Mouse (Mus musculus) layer of hippocampus, postnatal 10 days (tissue): ENCODE results near the gene 4930579F01Rik. TPM values are rescaled to one million over a fixed set of nuclear protein-coding genes. Genes with fewer than 3 reads are reported as not detected.

Experiments used
- DNase-seq, 2 experiments: peaks; one replicate each; pipeline ENCODE4 v3.0.0; 2021; ENCODE audit warnings: low spot score in 2 of 2
- long read RNA-seq: library from polyadenylated mRNA; stranded (forward); transcript quantifications from one replicate; pipeline ENCODE4 v2.0.0, GENCODE M21; 2023
- total RNA-seq, 2 experiments: library from RNA; stranded (reverse); gene quantifications; 2 replicates each; pipeline ENCODE4 v1.2.3; 2021

Gene 4930579F01Rik
- not detected for total RNA-seq
- long read RNA-seq: 0 reads

DNA sequence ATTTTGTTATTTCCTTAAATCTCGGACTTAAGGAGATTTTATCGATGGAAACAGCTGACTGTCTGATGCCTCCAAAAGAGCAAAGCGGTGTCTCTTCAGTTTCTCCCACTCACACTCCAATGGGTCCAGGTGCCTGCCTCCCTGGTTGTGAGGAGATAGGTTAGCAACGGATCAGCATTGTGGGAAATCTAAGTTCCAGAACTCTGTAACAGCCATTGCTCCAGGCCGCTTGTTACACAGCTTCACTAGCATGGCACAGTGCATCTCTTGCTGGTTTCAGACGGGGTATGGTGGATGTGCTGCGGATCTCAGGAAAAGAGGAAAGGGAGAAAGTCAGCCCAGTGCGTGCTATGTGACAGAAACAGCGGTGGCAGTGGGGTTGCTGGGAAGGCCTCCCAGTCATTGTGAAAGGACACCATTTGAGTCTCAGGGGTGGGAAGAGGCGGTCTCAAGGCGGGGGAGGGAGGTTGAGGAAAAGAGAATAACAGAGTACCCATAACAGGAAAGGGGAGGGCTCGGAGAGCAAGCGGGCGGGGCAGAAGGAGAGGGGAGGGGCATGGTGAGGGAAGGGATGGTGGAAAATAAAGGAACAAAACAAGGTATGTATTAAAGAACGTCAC, at the start of gene 4930579F01Rik:
Gene 4930579F01Rik (minus strand): TSS at position 143 of the 620 bp plus-strand sequence.
- DNase-seq: no peak

DNA sequence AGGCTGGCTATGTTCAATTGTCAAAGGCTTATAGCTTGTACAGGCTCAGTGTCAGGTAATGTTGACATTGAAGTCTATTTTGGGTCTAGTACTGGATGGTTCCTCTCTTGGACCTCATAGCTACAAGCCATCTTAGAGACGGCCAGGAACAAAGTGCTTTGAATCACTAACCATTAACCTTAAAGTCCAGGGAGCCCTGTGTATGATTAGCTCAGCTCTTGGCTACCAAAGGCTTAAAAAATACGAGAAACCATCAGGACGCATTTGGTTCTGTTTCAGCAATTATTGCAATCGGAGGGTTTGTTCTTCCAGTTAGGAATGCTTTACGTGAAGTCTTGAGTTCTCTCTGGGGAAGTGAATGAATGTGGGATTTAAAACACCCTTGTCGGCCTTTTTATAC, 49.3 kb upstream of the 4930579F01Rik start:
- DNase-seq: no peak

DNA sequence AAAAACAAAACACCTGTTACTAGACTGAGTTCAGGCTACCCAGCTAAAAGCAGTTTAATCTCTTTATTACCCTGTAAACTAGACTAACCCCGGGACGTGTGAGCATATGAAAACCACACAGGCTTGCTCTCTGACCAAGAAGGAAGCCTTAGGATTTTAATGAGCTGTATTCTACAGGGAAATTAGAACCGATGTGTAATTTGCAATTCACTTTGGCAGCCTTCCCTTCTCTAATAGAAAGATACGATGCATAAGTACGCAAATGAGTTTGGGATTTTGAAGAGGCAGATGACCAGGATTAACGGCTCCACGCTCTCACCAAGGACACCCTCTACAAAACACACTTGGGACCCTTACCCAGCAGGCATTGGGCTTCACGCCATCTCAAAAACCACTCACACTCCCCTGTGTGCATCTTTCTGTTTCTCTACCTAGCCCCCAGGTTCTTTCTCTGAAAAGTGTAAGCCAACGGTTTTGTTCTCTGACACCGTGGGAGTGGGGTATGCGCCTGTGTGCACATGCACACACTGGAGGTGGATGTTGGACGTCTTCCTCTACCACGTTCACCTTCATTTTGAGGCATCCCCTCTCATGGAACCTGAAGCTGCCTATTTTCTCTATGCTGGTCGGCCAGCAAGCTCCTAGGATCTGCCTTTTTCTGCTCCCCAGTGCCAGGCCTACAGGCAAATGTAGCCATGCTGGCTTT, 48.5 kb upstream of the 4930579F01Rik start:
- no peak for DNase-seq

DNA sequence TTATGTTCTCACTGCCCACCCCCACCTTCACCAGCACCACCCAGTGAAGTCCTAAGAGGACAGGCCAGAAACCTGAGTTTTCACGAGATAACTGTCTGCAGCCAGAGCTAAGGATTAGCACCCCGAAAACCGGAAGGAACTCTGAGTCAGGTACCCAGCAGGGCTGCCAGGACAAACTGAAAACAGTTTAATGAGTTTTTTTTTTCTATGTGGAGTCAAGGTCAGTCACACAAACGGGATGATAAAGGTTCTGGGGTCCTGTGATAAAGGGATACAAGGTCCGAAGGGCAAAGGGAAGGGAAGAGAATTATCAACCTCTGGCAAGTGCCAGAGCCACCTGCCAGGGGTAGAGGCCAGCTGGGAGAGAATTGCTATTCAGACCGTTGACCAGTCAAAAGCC, 47.7 kb upstream of the 4930579F01Rik start:
- DNase-seq: no peak

DNA sequence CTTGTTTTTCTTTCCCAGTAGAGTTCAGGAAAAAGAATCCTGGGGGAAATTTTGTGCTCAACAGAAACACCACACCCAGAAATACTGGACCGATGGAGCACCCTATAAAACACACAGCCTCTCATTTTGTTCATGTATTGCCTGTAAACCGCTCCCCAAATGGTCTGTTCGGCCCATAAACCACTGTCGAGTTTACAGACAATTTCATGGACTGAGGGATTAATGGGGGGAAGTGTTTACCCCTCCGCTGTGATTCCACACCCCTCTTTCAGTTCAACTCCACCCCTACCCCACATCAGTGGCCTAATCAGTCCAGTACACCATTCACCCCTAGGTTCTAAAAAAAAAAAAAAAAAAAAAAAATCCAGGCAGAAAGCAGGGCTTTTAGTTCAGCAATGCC, 47.3 kb upstream of the 4930579F01Rik start:
- DNase-seq: no peak

DNA sequence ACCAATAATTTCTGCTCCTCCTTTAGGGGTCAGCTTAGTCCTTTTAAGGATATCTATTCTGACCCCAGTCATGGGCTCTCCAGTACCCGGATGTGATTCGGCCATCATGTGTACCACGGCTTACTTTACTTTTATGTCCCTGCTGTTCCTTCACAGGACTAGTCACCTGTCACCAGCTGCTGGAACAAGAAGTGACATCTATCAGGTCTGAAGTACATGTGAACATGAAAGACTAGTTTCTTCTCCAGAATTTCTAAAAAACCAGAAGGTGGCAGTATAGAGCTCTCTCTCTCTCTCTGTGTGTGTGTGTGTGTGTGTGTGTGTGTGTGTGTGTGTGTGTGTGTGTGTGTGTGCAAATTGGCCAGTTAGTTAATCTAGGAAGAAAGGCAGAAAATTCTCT, 46.8 kb upstream of the 4930579F01Rik start:
- no peak for DNase-seq

DNA sequence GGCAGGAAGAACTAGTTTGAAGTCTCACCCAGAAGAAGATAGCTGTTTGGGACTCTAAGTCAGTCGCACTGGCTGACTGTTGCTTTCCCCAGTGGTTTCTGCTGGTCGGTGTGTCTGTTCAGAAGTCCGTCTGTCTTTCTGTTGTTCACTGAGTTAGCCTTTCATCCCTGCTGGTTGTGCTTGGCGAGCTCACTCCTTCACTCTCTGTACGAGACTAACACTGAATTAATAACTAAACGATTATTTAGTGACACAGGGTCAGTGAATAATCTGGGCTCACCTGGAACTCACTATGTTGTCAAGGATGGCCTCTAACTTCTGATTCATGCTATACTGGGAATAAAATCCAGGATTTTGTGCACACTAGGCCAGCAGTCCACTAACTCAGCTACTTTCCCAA, 45.8 kb upstream of the 4930579F01Rik start:
- DNase-seq: no peak

DNA sequence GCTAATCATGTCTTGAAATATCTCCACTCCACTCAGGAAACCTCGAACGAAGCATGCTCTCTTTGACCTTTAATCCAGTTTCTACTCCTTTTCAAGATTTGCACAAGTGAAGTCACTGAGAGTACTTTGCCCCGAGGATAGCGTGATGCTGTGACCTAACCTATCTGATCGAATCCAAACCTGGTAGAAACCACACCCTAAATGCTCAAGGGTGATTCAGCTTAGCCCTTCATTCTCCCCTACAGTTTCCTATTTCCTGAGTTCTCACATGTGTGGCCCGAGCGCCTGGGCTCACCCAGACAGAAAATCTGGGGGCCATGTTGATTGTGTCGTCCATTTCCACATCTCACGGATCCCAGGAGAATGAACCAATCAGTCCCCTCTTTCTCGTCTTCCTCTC, 44.4 kb upstream of the 4930579F01Rik start:
- DNase-seq: no peak

DNA sequence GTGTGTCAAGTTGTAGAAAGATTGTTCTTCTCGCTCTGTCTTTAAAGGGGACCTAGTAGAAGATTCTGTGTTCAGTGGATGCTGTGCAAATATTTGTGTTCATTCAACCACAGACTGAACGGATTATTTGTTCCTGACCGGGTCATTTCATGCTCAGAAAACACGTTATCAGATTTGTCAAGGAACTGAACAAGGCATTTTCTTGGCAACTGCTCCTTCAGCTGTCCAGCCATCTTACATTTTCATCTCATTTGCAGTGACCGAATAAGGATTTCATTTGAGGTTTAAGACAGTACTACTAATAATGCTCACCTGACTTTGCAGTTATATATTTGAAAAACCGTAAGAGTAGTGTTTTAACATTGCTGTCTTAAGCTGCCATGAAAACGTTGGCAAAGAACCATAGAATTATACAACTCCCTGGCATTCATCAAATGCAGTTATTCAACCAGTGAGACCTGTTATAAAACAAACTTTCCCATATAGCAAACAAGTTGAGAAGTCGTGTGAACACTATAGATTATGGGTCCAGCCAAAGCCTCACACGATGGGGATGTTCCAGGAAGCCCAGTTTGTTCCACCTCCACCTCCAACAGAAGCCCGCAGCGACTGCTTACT, 43.0 kb upstream of the 4930579F01Rik start:
- no peak for DNase-seq

DNA sequence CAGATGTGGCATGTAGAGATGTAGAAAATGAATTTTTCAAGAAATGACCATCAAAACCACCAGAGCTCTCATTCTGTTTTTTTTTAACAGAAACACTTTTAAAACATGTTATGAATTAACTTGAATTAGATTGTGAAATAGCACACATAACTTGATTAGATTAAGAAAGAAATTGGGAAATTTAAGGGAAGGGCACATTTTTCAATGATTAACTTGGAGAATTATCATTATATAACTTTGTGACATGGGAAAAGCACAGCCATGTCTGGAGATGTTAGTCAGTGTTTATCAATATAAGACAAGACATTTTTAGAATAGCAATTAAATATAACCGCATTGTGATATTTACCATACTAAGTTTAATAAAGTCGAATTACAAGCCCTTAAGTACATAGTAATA, 37.9 kb upstream of the 4930579F01Rik start:
- no peak for DNase-seq

DNA sequence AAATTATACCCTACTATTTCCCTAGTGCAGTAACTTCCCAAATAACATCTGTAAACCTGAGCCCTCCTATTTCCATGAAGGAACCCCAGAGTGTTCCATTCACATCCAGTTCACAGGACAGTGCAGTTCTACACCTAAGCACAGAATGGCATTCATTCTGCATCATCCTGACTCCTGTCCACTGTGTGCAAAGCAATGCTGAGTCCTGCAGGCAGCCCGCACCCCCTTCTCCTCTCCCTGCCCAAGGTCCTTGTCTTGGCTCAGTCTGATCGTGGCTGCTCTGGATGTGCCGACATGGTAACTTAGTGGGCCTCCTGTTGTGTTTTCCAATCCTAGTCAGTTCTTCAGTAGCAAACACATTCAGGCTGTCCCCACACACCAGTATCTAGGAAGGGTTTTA, 36.6 kb upstream of the 4930579F01Rik start:
- no peak for DNase-seq

DNA sequence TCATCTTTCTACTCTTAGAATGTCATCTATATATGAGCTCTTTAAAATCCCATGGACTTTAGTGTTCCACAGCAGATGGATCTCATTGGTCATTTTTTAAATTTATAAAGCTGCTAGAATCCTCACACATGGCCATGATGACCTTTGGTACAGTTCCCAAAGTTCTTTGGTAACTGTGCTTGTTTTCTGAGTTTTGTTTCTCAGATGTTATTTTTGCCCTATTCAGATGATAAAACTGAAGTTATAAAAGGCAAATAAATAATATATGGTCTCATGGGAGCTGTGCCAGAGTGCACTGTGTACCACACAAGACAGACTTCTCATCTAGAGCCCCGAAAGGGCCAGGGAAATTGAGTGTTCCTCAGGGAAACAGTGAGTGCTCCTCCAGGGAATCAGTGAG, 35.8 kb upstream of the 4930579F01Rik start:
- DNase-seq: no peak

DNA sequence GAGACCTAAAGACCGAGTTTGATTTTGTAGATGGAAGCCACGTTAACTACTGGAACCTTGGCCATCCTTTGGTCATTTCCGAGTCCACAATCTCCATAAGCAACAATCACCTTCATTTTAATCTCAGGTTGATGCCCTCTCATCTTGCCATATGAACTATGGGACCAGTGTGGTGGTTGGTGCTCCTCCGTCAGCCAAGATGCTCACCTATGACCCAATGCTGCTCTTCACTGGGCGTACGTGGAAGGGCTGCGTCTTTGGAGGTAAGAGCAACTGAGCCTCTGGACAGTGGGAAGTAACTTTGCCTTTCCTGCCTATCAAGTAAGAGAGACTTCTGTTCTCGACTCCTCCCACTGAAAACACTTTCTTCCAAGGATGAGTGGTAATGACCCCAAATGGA, 34.2 kb upstream of the 4930579F01Rik start:
- no peak for DNase-seq

DNA sequence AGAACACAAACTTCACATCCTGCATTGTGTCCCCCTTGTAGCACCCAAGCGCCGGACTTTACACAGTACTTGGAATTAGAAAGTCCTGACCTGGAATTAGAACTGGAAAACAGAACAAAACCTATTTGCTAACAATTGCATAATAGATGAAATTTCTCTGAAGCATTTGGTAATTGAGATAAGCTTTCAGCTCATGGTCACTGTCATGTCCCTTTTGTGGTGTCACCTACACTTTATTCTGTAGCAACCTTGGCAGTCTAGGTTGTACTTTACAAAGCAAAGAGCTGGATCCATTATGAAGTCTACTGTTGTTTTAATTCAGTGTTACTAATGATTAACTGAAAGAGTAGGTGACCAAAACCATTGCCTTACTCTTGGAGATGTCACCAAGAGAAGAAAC, 33.5 kb upstream of the 4930579F01Rik start:
- no peak for DNase-seq

DNA sequence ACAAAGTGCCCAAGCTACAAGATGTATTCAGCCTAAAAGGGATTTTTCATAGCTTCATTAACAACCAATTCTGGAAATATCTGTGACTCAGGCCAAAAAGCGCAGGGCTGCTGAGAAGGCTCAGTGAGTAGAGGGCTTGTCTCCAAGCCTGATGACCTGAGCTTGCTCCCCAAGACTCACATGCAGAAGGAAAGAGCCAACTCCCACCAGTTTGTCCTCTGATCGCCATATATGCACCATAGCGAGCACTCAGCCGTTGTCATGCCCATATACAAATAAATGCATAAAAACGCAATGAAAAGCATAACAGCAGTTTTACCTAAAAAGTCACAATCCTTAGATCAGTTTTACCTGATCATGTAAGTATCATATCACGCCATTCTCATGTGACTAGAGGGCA, 32.9 kb upstream of the 4930579F01Rik start:
- no peak for DNase-seq

DNA sequence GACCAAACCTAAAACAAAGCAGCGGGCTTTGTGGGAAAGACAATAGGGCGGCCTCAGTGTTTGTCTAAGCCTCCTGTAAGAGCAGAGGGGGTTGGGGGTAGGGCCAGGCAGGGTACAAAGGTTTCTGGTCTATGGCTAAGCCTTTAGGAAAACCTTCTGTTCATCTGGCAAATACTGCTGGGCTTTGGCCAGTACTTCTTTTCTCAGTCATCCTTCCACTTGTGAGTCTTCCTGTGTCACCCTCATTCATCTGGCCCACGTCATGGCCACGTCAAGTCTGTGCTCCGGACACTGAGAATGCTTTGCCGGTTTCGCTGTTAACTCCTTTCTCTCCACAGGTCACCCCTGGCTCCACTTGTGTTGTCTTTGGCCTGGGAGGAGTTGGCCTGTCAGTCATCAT, 32.2 kb upstream of the 4930579F01Rik start:
- DNase-seq: no peak

DNA sequence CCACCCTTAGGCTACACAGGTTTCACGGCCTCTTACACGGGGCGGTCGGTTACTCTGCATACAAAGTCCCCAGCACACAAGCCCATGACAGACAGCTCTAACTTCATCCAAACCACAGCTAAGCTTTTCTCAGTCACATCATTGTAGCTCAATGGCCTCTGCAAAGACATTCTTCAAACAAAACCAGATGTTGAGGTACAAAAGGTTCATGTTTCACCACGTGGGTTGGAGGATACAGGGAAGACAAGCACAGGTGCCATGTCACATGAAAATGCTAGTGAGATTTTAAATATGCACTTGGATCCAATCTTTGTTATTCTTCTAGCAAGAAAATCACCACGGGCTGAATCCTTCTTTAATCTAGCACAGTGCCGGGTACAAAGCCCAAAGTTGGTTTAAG, 31.7 kb upstream of the 4930579F01Rik start:
- DNase-seq: no peak

DNA sequence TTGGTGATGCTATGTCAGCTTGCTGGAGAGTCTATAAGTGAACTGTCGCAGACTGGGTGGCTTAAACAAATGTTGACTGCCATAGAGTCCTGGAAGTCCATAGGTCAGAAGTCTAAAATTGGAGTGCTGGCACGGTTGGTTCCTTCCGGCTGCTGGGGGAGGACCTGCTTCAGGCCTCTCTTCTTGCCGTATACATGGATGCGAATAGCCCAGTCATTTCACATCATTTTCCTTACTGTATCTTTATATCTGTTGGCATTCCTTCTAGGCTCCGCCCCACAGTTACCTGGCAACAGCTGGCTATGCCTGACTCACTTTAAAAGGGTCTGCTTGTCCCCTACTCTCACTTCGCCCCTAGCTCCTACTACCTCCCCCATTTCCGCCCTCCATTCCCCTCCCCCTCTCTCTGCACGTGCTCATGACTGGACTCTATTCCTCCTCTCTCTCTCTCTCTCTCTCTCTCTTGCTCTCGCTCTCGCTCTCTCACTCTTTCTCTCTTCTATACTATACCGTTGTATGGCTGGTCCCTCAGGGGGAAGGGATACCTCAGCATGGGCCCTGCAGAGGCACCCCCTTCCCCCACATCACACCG, 30.8 kb upstream of the 4930579F01Rik start:
- no peak for DNase-seq

DNA sequence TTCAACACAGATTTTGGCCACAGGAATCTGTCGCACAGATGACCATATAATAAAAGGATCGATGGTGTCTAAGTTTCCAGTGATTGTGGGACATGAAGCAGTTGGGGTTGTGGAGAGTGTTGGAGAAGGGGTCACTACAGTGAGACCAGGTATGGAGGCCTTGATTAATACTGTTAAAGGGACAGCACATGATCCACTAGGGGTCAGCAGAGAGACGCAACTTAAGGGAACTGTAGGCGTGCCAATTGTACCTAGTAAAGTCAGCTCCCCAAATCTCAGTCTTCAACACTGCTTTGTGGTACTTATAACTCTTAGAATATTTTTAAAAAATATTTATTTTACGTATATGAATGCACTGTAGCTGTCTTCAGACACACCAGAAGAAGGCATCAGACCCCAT, 29.3 kb upstream of the 4930579F01Rik start:
- DNase-seq: peak; percentile 51 to 54

DNA sequence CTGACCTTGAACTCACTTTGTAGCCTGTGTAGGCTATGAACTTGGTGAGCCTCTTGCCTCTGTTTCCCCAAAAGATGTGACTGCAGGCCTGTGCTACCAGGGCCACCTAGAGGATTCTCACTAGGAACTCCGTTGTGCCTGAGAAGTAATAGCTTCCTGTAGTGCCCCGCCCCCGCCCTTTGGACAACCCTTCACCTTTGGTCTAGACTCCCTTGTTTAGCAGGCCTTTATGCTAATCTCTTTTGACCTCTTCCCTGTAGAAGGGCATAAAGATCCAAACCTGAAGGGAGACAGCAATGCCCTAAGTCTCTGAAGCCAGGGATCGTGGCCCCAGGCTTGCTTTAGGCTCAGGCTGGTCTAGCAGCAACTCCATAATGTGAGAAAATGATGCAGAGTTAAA, 28.9 kb upstream of the 4930579F01Rik start:
- DNase-seq: no peak

DNA sequence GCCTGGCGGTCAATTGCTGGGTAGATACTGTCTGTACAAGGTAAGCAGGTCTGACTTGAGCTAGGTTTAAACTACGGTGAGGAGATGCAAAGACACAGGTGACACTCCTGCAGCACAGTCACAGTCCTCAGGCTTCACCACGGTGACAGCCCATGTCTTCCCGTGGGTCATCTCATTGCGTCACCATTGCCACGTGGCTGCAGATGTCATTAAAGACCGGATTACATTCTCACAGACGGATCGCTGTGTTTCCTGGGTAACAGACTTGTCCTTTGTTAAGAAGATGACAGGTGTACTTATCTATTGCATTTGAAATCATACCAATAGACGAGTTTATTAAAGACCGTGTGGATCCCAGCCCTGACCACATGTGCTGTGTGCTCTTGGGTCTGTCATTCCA, 27.5 kb upstream of the 4930579F01Rik start:
- no peak for DNase-seq

DNA sequence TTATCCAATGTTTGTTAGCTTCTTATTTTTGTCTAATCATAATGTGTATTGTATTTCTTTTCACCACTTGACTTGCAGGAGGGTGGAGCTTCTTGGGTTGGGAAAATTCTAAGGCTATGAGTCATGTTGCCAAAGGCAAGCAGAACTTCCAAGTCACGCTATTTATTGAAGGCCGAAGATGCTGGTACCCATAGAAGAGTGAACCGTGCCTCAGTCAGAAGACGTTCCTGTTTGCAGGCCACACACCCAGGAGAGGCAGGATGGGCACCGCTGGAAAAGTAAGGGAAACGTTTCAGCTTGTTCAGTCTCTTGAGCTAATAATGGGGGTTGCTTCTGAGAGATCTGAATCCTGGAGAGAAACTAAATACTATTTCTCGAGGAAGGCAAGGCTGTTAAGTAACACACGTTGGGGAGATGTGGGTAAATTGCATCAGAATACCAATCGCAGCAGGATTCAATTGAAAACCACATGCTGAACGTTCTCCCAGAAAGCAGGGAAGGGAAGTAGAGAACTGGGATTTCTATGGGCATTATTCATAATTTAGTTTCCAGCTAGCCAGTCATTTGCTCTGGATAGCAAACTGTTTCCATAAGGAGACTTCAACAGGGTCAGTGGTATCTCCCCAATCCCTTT, 24.1 kb upstream of the 4930579F01Rik start, which contains the start of gene Adh7:
Gene Adh7 (plus strand): TSS at position 130 of the 634 bp plus-strand sequence.
- no peak for DNase-seq
